ENCODE assay signal across 7 mouse cellular contexts in genomic region chr14:25520589-25520988, GRCm38 (mm10).
DNase-seq lines count a peak whose midpoint lies in the region; ATAC-seq and TF ChIP-seq lines count a peak whose summit lies in the region.

No protein-coding gene starts in this region.

- 0 out of 2 replicates have a peak overlapping the region, but pooled peaks have one; percentile 32 for H3K27ac ChIP-seq in hindbrain, postnatal 0 days
- 0 out of 2 replicates have a peak overlapping the region, but pooled peaks have one; percentile 6 for H3K27ac ChIP-seq in midbrain, postnatal 0 days (ENCODE audit: low read depth, low read length)

- H3K4me3 ChIP-seq in megakaryocyte, embryonic 14.5 days (replicated peaks), result peak overlapping the region; percentile 23
- H3K4me3 ChIP-seq in hindbrain, postnatal 0 days (ENCODE audit: low read length), result no peak overlapping the region
- H3K4me3 ChIP-seq in midbrain, postnatal 0 days (ENCODE audit: low read depth, low read length), result no peak overlapping the region

- no peaks in the 10 kb centered on the region for H3K9me3 ChIP-seq in megakaryocyte, embryonic 14.5 days
- no peaks in the 10 kb centered on the region for H3K9me3 ChIP-seq in hindbrain, postnatal 0 days (ENCODE audit: low read length)
- no peaks in the 10 kb centered on the region for H3K9me3 ChIP-seq in midbrain, postnatal 0 days (ENCODE audit: low read length)

- H3K27me3 ChIP-seq in megakaryocyte, embryonic 14.5 days (replicated peaks), result no peaks in the 10 kb centered on the region
- H3K27me3 ChIP-seq in hindbrain, postnatal 0 days (ENCODE audit: insufficient read depth, low read length), result no peaks in the 10 kb centered on the region
- H3K27me3 ChIP-seq in midbrain, postnatal 0 days (ENCODE audit: insufficient read depth, low read length), result no peaks in the 10 kb centered on the region

- no peak for DNase-seq in hindbrain, postnatal 0 days (ENCODE audit: low spot score)
- DNase-seq in midbrain, postnatal 0 days (ENCODE audit: low spot score), result no peak
- DNase-seq in left cerebral cortex, adult 11 months (ENCODE audit: low spot score), result no peak
- no peak for DNase-seq in layer of hippocampus, adult 9-11 months

- H3K9ac ChIP-seq in hindbrain, postnatal 0 days (replicated peaks; ENCODE audit: low read length), result no peak overlapping the region
- H3K9ac ChIP-seq in midbrain, postnatal 0 days (replicated peaks; ENCODE audit: low read length, poor library complexity, severe bottlenecking), result peak overlapping the region; percentile 36; the same call in 1 of the 2 replicates

- no peak for ATAC-seq in megakaryocyte, adult 5-6 weeks (ENCODE audit: poor library complexity, severe bottlenecking)
- ATAC-seq in erythroblast, adult 5-6 weeks (replicated peaks; ENCODE audit: low FRiP score, poor library complexity, severe bottlenecking), result 0 out of 2 replicates have a peak, but pooled peaks have one; percentile 41
- ATAC-seq in hindbrain, postnatal 0 days, result no peak
- no peak for ATAC-seq in midbrain, postnatal 0 days (ENCODE audit: low FRiP score)

- peaks cover 65% of the 10 kb centered on the region for H3K36me3 ChIP-seq in megakaryocyte, embryonic 14.5 days (replicated peaks; ENCODE audit: low read length)
- no peaks in the 10 kb centered on the region for H3K36me3 ChIP-seq in hindbrain, postnatal 0 days (ENCODE audit: insufficient read depth, low read length)
- H3K36me3 ChIP-seq in midbrain, postnatal 0 days (ENCODE audit: insufficient read depth, low read length), result 0 out of 2 replicates have a peak, but pooled peaks cover 4% of the 10 kb centered on the region

- WGBS in hindbrain, postnatal 0 days, result 59% methylated on average over 4 of the region's 4 CpGs
- WGBS in midbrain, postnatal 0 days, result 56% methylated on average over 4 of the region's 4 CpGs

- H3K4me1 ChIP-seq in megakaryocyte, embryonic 14.5 days, result peaks cover 100% of the 10 kb centered on the region
- H3K4me1 ChIP-seq in hindbrain, postnatal 0 days (ENCODE audit: insufficient read depth, low read length), result peaks cover 30% of the 10 kb centered on the region
- H3K4me1 ChIP-seq in midbrain, postnatal 0 days (ENCODE audit: insufficient read depth, low read length), result 0 out of 2 replicates have a peak, but pooled peaks cover 17% of the 10 kb centered on the region

- no peak overlapping the region for H3K4me2 ChIP-seq in hindbrain, postnatal 0 days (ENCODE audit: low read depth, low read length)
- no peak overlapping the region for H3K4me2 ChIP-seq in midbrain, postnatal 0 days (ENCODE audit: low read depth, low read length, poor library complexity, severe bottlenecking)

- no peak for TF ChIP-seq CTCF in hindbrain, postnatal 0 days (IDR thresholded peaks at IDR 0.05; ENCODE audit: low read depth)
- TF ChIP-seq CTCF in midbrain, postnatal 0 days (IDR thresholded peaks at IDR 0.05), result no peak
